Mouse (Mus musculus) neural tube, embryonic 14.5 days (tissue): ENCODE results near the gene Babam2. TPM values are rescaled to one million over a fixed set of nuclear protein-coding genes. Genes with fewer than 3 reads are reported as not detected.

ENCODE experiments used
- ATAC-seq: fragments of 200-750 bp; cut with Nextera tagmentation; 2 replicates; pipeline ENCODE4 v1.8.0; 2017; ENCODE audit warnings: low read depth, mild to moderate bottlenecking, moderate TSS enrichment, moderate library complexity
- H3K27ac ChIP-seq: fragments of 300-500 bp; sonication (generic); 2 replicates; pipeline ENCODE4 v1.5.1; 2014; ENCODE audit warnings: low read depth, mild to moderate bottlenecking, control low read depth, low read length, moderate library complexity, mixed read lengths
- H3K27me3 ChIP-seq: fragments of 300-500 bp; sonication (generic); 2 replicates; pipeline ENCODE4 v1.6.1; 2014; ENCODE audit warnings: low read length; ENCODE audit not compliant: control insufficient read depth, insufficient read depth
- H3K36me3 ChIP-seq: fragments of 300-500 bp; sonication (generic); 2 replicates; pipeline ENCODE4 v1.6.1; 2014; ENCODE audit warnings: low read length, mixed read lengths; ENCODE audit not compliant: control insufficient read depth, insufficient read depth
- H3K4me1 ChIP-seq: fragments of 300-500 bp; sonication (generic); 2 replicates; pipeline ENCODE4 v1.6.1; 2014; ENCODE audit warnings: low read length; ENCODE audit not compliant: control insufficient read depth, insufficient read depth
- H3K4me2 ChIP-seq: fragments of 300-500 bp; sonication (generic); 2 replicates; pipeline ENCODE4 v1.6.1; 2014; ENCODE audit warnings: mild to moderate bottlenecking, low read depth, low read length, control low read depth
- H3K4me3 ChIP-seq: fragments of 300-500 bp; sonication (generic); 2 replicates; pipeline ENCODE4 v1.5.1; 2014; ENCODE audit warnings: low read depth, low read length, control low read depth, mixed read lengths
- H3K9ac ChIP-seq: fragments of 300-500 bp; sonication (generic); replicated peaks from 2 replicates; pipeline ENCODE4 v1.6.1; 2014; ENCODE audit warnings: low read depth, mild to moderate bottlenecking, control low read depth, low read length, mixed read lengths
- H3K9me3 ChIP-seq: fragments of 300-500 bp; sonication (generic); 2 replicates; pipeline ENCODE4 v1.6.1; 2016; ENCODE audit warnings: low read length; ENCODE audit not compliant: control insufficient read depth
- WGBS: fragments of 180-500 bp; shearing (Covaris S2); extraction: QIAGEN DNeasy Blood & Tissue Kit; methylation state at CpG from one replicate; pipeline ENCODE4 v1.1.7; 2014; 5-methylcytosine and 5-hydroxymethylcytosine counted together
- polyA plus RNA-seq: library from polyadenylated mRNA; unstranded; fragments of >200 nt; fragmentation: Nextera tagmentation; extraction: Ambion mirVana; gene quantifications from 2 replicates; pipeline ENCODE4 v1.2.1, GENCODE M21; 2014

The Babam2 gene
- polyA plus RNA-seq, 1 experiment from 2014 or later: 43.5 TPM

- H3K36me3 ChIP-seq: no peaks in the 10 kb centered on the region
- 94% methylated on average over 3 of the region's 3 CpGs for WGBS
- no peaks in the 10 kb centered on the region for H3K4me1 ChIP-seq
- ATAC-seq: no peak
- no peaks in the 10 kb centered on the region for H3K9me3 ChIP-seq
- no peak overlapping the region for H3K9ac ChIP-seq
- no peaks in the 10 kb centered on the region for H3K27me3 ChIP-seq
- no peak overlapping the region for H3K4me2 ChIP-seq
- H3K4me3 ChIP-seq: no peak overlapping the region
- H3K27ac ChIP-seq: no peak overlapping the region
Measured at GRCm38 (mm10) chr5:32070781-32071180, 373.3 kb downstream of the Babam2 start.

- Histone ChIP-seq H3K27me3 (no peaks in the 10 kb centered on the region), H3K4me2 (no peak overlapping the region), H3K4me1 (no peaks in the 10 kb centered on the region), H3K4me3 (no peak overlapping the region), H3K27ac (no peak overlapping the region), H3K9ac (no peak overlapping the region), H3K9me3 (no peaks in the 10 kb centered on the region), H3K36me3 (no peaks in the 10 kb centered on the region)
- WGBS: 83% methylated on average over 4 of the region's 4 CpGs
- ATAC-seq: no peak
Measured at GRCm38 (mm10) chr5:32071314-32071713, 373.8 kb downstream of the Babam2 start.

- no peaks in the 10 kb centered on the region for H3K36me3 ChIP-seq
- no peaks in the 10 kb centered on the region for H3K9me3 ChIP-seq
- no peak overlapping the region for H3K4me2 ChIP-seq
- H3K4me3 ChIP-seq: no peak overlapping the region
- no peaks in the 10 kb centered on the region for H3K27me3 ChIP-seq
- WGBS: 92% methylated on average over 5 of the region's 5 CpGs
- H3K4me1 ChIP-seq: no peaks in the 10 kb centered on the region
- ATAC-seq: no peak
- no peak overlapping the region for H3K9ac ChIP-seq
- no peak overlapping the region for H3K27ac ChIP-seq
Measured at GRCm38 (mm10) chr5:32071824-32072223, 374.3 kb downstream of the Babam2 start.

- no peak overlapping the region for H3K4me3 ChIP-seq
- 96% methylated on average over 3 of the region's 3 CpGs for WGBS
- no peak overlapping the region for H3K4me2 ChIP-seq
- H3K27me3 ChIP-seq: no peaks in the 10 kb centered on the region
- H3K27ac ChIP-seq: no peak overlapping the region
- no peaks in the 10 kb centered on the region for H3K9me3 ChIP-seq
- no peak overlapping the region for H3K9ac ChIP-seq
- H3K4me1 ChIP-seq: no peaks in the 10 kb centered on the region
- ATAC-seq: no peak
- no peaks in the 10 kb centered on the region for H3K36me3 ChIP-seq
Measured at GRCm38 (mm10) chr5:32072877-32073276, 375.4 kb downstream of the Babam2 start.

GRCm38 (mm10) chr5:32074053-32074452 is 376.6 kb downstream of the Babam2 start:
- no peak overlapping the region for H3K9ac ChIP-seq
- no peaks in the 10 kb centered on the region for H3K36me3 ChIP-seq
- no peaks in the 10 kb centered on the region for H3K9me3 ChIP-seq
- H3K4me2 ChIP-seq: no peak overlapping the region
- WGBS: 83% methylated on average over 3 of the region's 3 CpGs
- H3K27ac ChIP-seq: no peak overlapping the region
- H3K4me1 ChIP-seq: no peaks in the 10 kb centered on the region
- no peaks in the 10 kb centered on the region for H3K27me3 ChIP-seq
- no peak for ATAC-seq
- no peak overlapping the region for H3K4me3 ChIP-seq

GRCm38 (mm10) chr5:32077139-32077538 is 379.7 kb downstream of the Babam2 start:
- no peak for ATAC-seq
- Histone ChIP-seq H3K27ac (no peak overlapping the region), H3K36me3 (no peaks in the 10 kb centered on the region), H3K27me3 (no peaks in the 10 kb centered on the region), H3K9me3 (no peaks in the 10 kb centered on the region), H3K9ac (no peak overlapping the region), H3K4me2 (no peak overlapping the region), H3K4me3 (no peak overlapping the region), H3K4me1 (no peaks in the 10 kb centered on the region)
- WGBS: 97% methylated on average over 3 of the region's 3 CpGs

- Histone ChIP-seq H3K9ac (no peak overlapping the region), H3K4me3 (no peak overlapping the region), H3K9me3 (no peaks in the 10 kb centered on the region), H3K27ac (no peak overlapping the region), H3K4me1 (no peaks in the 10 kb centered on the region), H3K27me3 (no peaks in the 10 kb centered on the region), H3K4me2 (no peak overlapping the region), H3K36me3 (no peaks in the 10 kb centered on the region)
- ATAC-seq: no peak
- 82% methylated on average over 4 of the region's 4 CpGs for WGBS
Measured at GRCm38 (mm10) chr5:32078986-32079385, 381.5 kb downstream of the Babam2 start.

- Histone ChIP-seq H3K4me1 (no peaks in the 10 kb centered on the region), H3K27ac (no peak overlapping the region), H3K4me2 (no peak overlapping the region), H3K4me3 (no peak overlapping the region), H3K9ac (no peak overlapping the region), H3K27me3 (no peaks in the 10 kb centered on the region), H3K9me3 (no peaks in the 10 kb centered on the region), H3K36me3 (no peaks in the 10 kb centered on the region)
- no peak for ATAC-seq
- WGBS: 28% methylated on average over 7 of the region's 7 CpGs
Measured at GRCm38 (mm10) chr5:32080490-32081219, 383.2 kb downstream of the Babam2 start.

- ATAC-seq: no peak
- 77% methylated on average over 10 of the region's 10 CpGs for WGBS
- no peaks in the 10 kb centered on the region for H3K27me3 ChIP-seq
Measured at GRCm38 (mm10) chr5:32084401-32084804, 386.9 kb downstream of the Babam2 start.

More at GRCm38 (mm10) chr5:32084401-32084804, 386.9 kb downstream of the Babam2 start:
- Histone ChIP-seq H3K4me1 (no peaks in the 10 kb centered on the region), H3K4me2 (no peak overlapping the region), H3K4me3 (no peak overlapping the region), H3K27ac (no peak overlapping the region), H3K9ac (no peak overlapping the region), H3K9me3 (no peaks in the 10 kb centered on the region), H3K36me3 (no peaks in the 10 kb centered on the region)
